In the genomic region with DNA sequence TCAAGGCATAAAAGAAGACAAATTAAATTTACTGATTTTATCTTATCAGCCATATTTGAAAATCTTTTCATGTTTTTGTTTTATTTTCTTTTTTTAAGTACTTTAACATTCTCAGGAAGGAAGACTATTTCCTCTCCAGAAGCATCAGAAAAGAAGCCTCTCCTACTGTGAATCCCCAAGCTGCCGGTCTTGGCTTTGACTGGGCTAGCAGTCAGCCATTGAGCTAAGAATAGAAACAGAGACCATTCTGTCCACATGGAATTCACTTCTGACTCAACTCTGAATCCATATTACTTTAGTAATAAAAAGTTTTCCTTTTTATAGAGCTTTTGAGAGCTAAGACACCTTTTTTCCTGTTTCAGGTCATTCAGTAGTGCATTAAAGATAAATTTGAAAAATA, we compare ENCODE assay signal across 14 mouse cellular contexts.
"Had no signal": no experiment of that assay in that cellular context is flagged by ENCODE, and none has a peak within 500 bp of the region (broad histone marks: within the 10 kb centered on the region; RNA-seq: fewer than 3 reads in every experiment).

No protein-coding gene starts in this region.

- H3K36me3 ChIP-seq: limb, embryonic 15.5 days; liver, embryonic 12.5 days; midbrain, embryonic 10.5 days; neural tube, embryonic 15.5 days had no signal

- H3K27ac ChIP-seq: limb, embryonic 15.5 days; liver, embryonic 12.5 days; midbrain, embryonic 10.5 days; neural tube, embryonic 15.5 days had no signal

- H3K4me1 ChIP-seq: limb, embryonic 15.5 days; liver, embryonic 12.5 days; midbrain, embryonic 10.5 days; neural tube, embryonic 15.5 days had no signal

- H3K4me3 ChIP-seq: limb, embryonic 15.5 days; liver, embryonic 12.5 days; midbrain, embryonic 10.5 days; myocyte; neural tube, embryonic 15.5 days had no signal

- H3K9me3 ChIP-seq: limb, embryonic 15.5 days; liver, embryonic 12.5 days; midbrain, embryonic 10.5 days; neural tube, embryonic 15.5 days had no signal

- DNase-seq: kidney, postnatal 14 days; left cerebral cortex, postnatal 4 days; lung, embryonic 14.5 days; lung, postnatal 10 days; lung, postnatal 4 days; midbrain, embryonic 14.5 days; spleen, adult 18-20 months; thymus, adult 18-20 months; thymus, postnatal 14 days had no signal

- H3K27me3 ChIP-seq: limb, embryonic 15.5 days; liver, embryonic 12.5 days; neural tube, embryonic 15.5 days had no signal
